Mouse (Mus musculus): ENCODE data around the gene Cstad.

- TF ChIP-seq POLR2A (IDR thresholded peaks at IDR 0.05; ENCODE audit: low read depth, low read length): no peak
- no peak for TF ChIP-seq CTCF (IDR thresholded peaks at IDR 0.05; ENCODE audit: extremely low read depth, insufficient read depth, insufficient read length, insufficient replicate concordance)
Observed at GRCm38 (mm10) chr2:30578006-30578405, 16.8 kb upstream of the Cstad start.
